Mouse (Mus musculus) cortical plate, adult 2 months (tissue): ENCODE measurements around the gene Itga6. TPM values are rescaled to one million over a fixed set of nuclear protein-coding genes. Genes with fewer than 3 reads are reported as not detected.

ENCODE experiments used
- H3K27ac ChIP-seq: fragments of 200-500 bp; 2 replicates; pipeline ENCODE4 v1.5.1; 2012; ENCODE audit warnings: low read length, control low read depth, inconsistent platforms; ENCODE audit not compliant: insufficient read depth
- H3K4me1 ChIP-seq: fragments of 200-500 bp; 2 replicates; pipeline ENCODE4 v1.6.1; 2011; ENCODE audit warnings: low read length; ENCODE audit not compliant: control insufficient read depth, insufficient read depth
- H3K4me3 ChIP-seq: fragments of 200-500 bp; 2 replicates; pipeline ENCODE4 v1.5.1; 2011; ENCODE audit warnings: mild to moderate bottlenecking, low read length, control low read depth; ENCODE audit not compliant: insufficient read depth
- CTCF ChIP-seq: fragments of 200-500 bp; IDR thresholded peaks from 2 replicates; pipeline ENCODE4 v1.5.1; 2011; ENCODE audit warnings: mild to moderate bottlenecking, control low read depth, low read length; ENCODE audit not compliant: insufficient read depth; ENCODE audit errors: extremely low read depth
- POLR2A ChIP-seq: fragments of 200-500 bp; IDR thresholded peaks from 2 replicates; pipeline ENCODE4 v1.6.1; 2011; ENCODE audit warnings: mild to moderate bottlenecking, low read length, control low read depth; ENCODE audit not compliant: insufficient read depth; ENCODE audit errors: extremely low read depth
- polyA plus RNA-seq: library from polyadenylated mRNA; depleted of rRNA; stranded (reverse); fragments of >200 nt; gene quantifications from 2 replicates; pipeline ENCODE4 v1.2.3, GENCODE M21; 2012

Itga6 gene
- polyA plus RNA-seq, 1 experiment: 23.1 TPM

- TF ChIP-seq CTCF: no peak
- TF ChIP-seq POLR2A: no peak
- Histone ChIP-seq H3K4me3 (no peak overlapping the region), H3K4me1 (peaks cover 1% of the 10 kb centered on the region), H3K27ac (no peak overlapping the region)
These were observed 45.3 kb downstream of the Itga6 start for GRCm38 (mm10) chr2:71790752-71791151.

- TF ChIP-seq POLR2A (no peak), CTCF (no peak)
- Histone ChIP-seq H3K4me3 (no peak overlapping the region), H3K4me1 (peaks cover 1% of the 10 kb centered on the region), H3K27ac (no peak overlapping the region)
These were observed 45.8 kb downstream of the Itga6 start for GRCm38 (mm10) chr2:71791203-71791602.

GRCm38 (mm10) chr2:71794139-71794538, 48.7 kb downstream of the Itga6 start:
- TF ChIP-seq CTCF (no peak), POLR2A (no peak)
- H3K27ac ChIP-seq: no peak overlapping the region
- no peak overlapping the region for H3K4me3 ChIP-seq
- H3K4me1 ChIP-seq: peaks cover 1% of the 10 kb centered on the region

- Histone ChIP-seq H3K4me3 (no peak overlapping the region), H3K27ac (no peak overlapping the region), H3K4me1 (no peaks in the 10 kb centered on the region)
- TF ChIP-seq CTCF: no peak
- no peak for TF ChIP-seq POLR2A
These were observed 51.4 kb downstream of the Itga6 start for GRCm38 (mm10) chr2:71796787-71797186.

- no peak for TF ChIP-seq POLR2A
- TF ChIP-seq CTCF: no peak
- Histone ChIP-seq H3K27ac (no peak overlapping the region), H3K4me1 (no peaks in the 10 kb centered on the region), H3K4me3 (no peak overlapping the region)
These were observed 55.4 kb downstream of the Itga6 start for GRCm38 (mm10) chr2:71800798-71801197.

GRCm38 (mm10) chr2:71801691-71802090, 56.3 kb downstream of the Itga6 start:
- H3K4me3 ChIP-seq: no peak overlapping the region

GRCm38 (mm10) chr2:71802131-71802530, 56.7 kb downstream of the Itga6 start:
- TF ChIP-seq CTCF: no peak
- no peak for TF ChIP-seq POLR2A
- H3K4me3 ChIP-seq: no peak overlapping the region

More at GRCm38 (mm10) chr2:71801691-71802090, 56.3 kb downstream of the Itga6 start:
- H3K27ac ChIP-seq: no peak overlapping the region
- TF ChIP-seq CTCF: no peak
- no peak for TF ChIP-seq POLR2A
- H3K4me1 ChIP-seq: no peaks in the 10 kb centered on the region

GRCm38 (mm10) chr2:71805120-71805519, 59.7 kb downstream of the Itga6 start:
- H3K4me1 ChIP-seq: no peaks in the 10 kb centered on the region
- TF ChIP-seq CTCF (no peak), POLR2A (no peak)
- H3K27ac ChIP-seq: no peak overlapping the region
- no peak overlapping the region for H3K4me3 ChIP-seq

More at GRCm38 (mm10) chr2:71802131-71802530, 56.7 kb downstream of the Itga6 start:
- Histone ChIP-seq H3K27ac (no peak overlapping the region), H3K4me1 (no peaks in the 10 kb centered on the region)

- no peak overlapping the region for H3K27ac ChIP-seq
- no peak overlapping the region for H3K4me3 ChIP-seq
- TF ChIP-seq POLR2A: no peak
- no peak for TF ChIP-seq CTCF
- H3K4me1 ChIP-seq: no peaks in the 10 kb centered on the region
These were observed 60.5 kb downstream of the Itga6 start for GRCm38 (mm10) chr2:71805611-71806567.

GRCm38 (mm10) chr2:71809289-71809860, 64.0 kb downstream of the Itga6 start:
- Histone ChIP-seq H3K4me3 (no peak overlapping the region), H3K27ac (no peak overlapping the region), H3K4me1 (no peaks in the 10 kb centered on the region)
- no peak for TF ChIP-seq POLR2A
- no peak for TF ChIP-seq CTCF
